Mouse (Mus musculus): ENCODE results near the gene Spsb2. TPM values are rescaled to one million over a fixed set of nuclear protein-coding genes. Genes with fewer than 3 reads are reported as not detected.

The Spsb2 gene
- polyA plus RNA-seq, 1 experiment from 2014 or later: 9.2 TPM

DNA sequence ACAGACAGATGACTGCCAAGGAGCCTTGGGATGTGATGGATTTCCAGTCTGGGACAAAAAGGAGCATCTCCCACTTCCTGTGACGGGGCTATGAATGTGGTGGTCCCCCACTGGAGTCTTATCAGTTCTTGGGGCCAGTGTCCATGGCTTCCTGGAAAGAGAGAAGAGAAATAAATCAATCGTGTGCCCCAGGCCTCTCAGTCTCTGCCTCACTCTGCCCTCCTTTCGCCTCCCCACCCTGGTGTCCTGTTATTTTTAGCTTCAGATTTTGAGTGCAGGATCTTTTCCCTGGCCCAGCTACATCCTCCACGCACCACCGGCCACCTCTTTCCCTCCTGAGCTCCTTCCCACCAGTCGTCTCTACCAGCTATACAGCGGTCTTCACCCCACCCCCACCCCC lies 38.4 kb upstream of the Spsb2 start:
- H3K27ac ChIP-seq (ENCODE audit: low read length): no peak overlapping the region
- peaks cover 8% of the 10 kb centered on the region for H3K4me1 ChIP-seq (ENCODE audit: control insufficient read depth, insufficient read depth, low read length)
- H3K9ac ChIP-seq (ENCODE audit: low read length): peak overlapping the region; percentile 75
- no peaks in the 10 kb centered on the region; the same call in 1 of the 2 replicates for H3K27me3 ChIP-seq (ENCODE audit: control insufficient read depth, insufficient read depth, low read length)
- no peaks in the 10 kb centered on the region for H3K36me3 ChIP-seq (ENCODE audit: control insufficient read depth, insufficient read depth)
- ATAC-seq (replicated peaks; ENCODE audit: extremely low read depth, insufficient read depth, low FRiP score): no peak
- H3K9me3 ChIP-seq (replicated peaks; ENCODE audit: control insufficient read depth, low read length): no peaks in the 10 kb centered on the region
- 29% methylated on average over 7 of the region's 7 CpGs for WGBS
- peak overlapping the region; percentile 66 for H3K4me3 ChIP-seq (ENCODE audit: low read length)
- peak overlapping the region; percentile 99 for H3K4me2 ChIP-seq (ENCODE audit: low read depth, low read length)

DNA sequence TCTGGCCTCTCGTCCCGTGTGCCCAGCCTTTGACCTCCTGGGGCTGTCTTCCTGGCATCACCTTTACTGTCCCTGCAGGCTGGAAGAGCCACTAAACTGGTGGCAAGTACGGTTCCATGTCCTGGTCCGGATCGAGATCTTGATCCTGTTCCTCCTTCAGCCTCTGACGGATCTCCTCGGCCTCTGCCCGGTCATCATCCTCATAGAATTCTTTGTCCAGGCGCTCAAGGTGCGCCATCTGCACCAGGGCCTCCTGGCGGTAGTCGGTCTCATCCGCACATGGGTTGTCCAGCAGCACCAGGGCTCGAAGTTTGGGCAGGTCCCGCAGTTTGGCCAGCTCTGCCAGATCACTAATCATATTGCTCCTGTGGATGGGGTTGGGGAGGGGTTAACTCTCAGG lies 38.0 kb upstream of the Spsb2 start:
- Histone ChIP-seq H3K4me3 (ENCODE audit: low read length) (no peak overlapping the region), H3K27ac (ENCODE audit: low read length) (no peak overlapping the region), H3K36me3 (ENCODE audit: control insufficient read depth, insufficient read depth) (no peaks in the 10 kb centered on the region), H3K9me3 (replicated peaks; ENCODE audit: control insufficient read depth, low read length) (no peaks in the 10 kb centered on the region), H3K9ac (ENCODE audit: low read length) (no peak overlapping the region), H3K4me1 (ENCODE audit: control insufficient read depth, insufficient read depth, low read length) (peaks cover 8% of the 10 kb centered on the region), H3K4me2 (ENCODE audit: low read depth, low read length) (no peak overlapping the region), H3K27me3 (ENCODE audit: control insufficient read depth, insufficient read depth, low read length) (no peaks in the 10 kb centered on the region; the same call in 1 of the 2 replicates)
- 78% methylated on average over 15 of the region's 15 CpGs for WGBS
- ATAC-seq (replicated peaks; ENCODE audit: extremely low read depth, insufficient read depth, low FRiP score): no peak

DNA sequence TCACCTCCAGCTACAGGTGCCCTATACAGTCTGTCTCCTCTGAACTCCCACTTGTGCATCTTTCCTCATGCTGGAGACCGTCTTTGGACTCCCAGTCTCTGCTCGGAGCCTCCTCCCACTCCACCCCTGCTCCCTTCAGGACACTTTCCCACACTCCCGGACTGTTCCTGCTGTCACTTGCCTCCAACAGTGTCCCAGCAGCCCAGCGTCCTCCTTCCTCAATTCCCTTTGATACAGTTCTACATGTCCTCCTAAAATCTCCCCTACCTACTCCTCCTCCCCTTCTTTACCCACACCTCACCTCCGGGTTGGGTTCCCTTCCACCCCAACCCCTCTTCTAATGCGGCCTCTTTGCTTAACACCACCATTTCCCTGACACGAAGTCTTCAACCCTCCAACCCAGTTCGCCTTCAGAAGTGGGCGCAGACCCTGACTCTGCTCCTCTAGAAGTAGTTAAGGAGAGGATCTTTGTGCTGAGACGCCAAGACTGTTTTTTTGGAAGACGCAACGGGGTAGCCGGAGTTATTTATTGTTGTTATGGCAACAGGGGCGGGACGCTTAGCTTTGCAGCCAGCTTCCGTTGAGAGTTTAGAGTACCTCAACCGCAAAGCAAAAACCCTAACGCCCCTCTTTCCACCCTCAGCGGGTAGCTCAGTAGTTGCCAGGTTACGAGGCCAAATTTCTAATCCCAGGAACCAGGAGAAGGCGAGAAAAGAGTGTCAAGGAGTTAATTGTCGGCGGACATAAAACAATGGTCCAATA lies 29.1 kb upstream of the Spsb2 start, which contains the start of gene Lrrc23:
Gene Lrrc23, minus strand, starts transcription at position 506 of the 762 bp plus-strand sequence.
- Histone ChIP-seq H3K36me3 (ENCODE audit: control insufficient read depth, insufficient read depth) (no peaks in the 10 kb centered on the region), H3K9me3 (replicated peaks; ENCODE audit: control insufficient read depth, low read length) (no peaks in the 10 kb centered on the region), H3K4me3 (ENCODE audit: low read length) (peak within 1 kb of the TSS; percentile 39), H3K27ac (ENCODE audit: low read length) (no peak within 1 kb of the TSS), H3K4me2 (ENCODE audit: low read depth, low read length) (peak within 1 kb of the TSS; percentile 61), H3K4me1 (ENCODE audit: control insufficient read depth, insufficient read depth, low read length) (peaks cover 8% of the 10 kb centered on the region; the same call in 1 of the 2 replicates), H3K27me3 (ENCODE audit: control insufficient read depth, insufficient read depth, low read length) (0 out of 2 replicates have a peak, but pooled peaks cover 2% of the 10 kb centered on the region), H3K9ac (ENCODE audit: low read length) (peak within 1 kb of the TSS; percentile 7; the same call in 1 of the 2 replicates)
- ATAC-seq (replicated peaks; ENCODE audit: extremely low read depth, insufficient read depth, low FRiP score): peak; percentile 37
- WGBS: 2% methylated on average over 23 of the region's 23 CpGs

DNA sequence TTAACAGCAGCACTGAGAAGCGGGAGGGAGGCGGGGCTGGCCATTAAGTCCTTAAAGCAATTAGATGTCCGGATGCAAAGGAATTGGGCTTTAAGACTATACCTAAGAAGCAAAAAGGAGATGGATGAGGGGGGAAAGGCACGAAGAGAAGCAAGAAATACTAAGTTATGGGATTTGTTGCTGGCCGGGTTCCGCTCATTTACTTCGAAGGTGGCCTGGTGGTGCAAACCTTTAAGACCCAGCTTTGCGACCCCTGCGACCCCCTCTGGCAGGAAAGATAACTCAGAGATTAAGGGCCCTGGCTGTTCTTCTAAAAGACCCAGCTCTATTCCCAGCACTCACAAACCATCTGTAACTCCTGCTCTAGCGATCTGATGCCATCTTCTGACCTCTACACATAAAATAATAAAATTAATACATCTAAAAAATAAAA lies 28.5 kb upstream of the Spsb2 start:
- Histone ChIP-seq H3K4me3 (ENCODE audit: low read length) (peak overlapping the region; percentile 39), H3K36me3 (ENCODE audit: control insufficient read depth, insufficient read depth) (no peaks in the 10 kb centered on the region), H3K4me1 (ENCODE audit: control insufficient read depth, insufficient read depth, low read length) (peaks cover 8% of the 10 kb centered on the region; the same call in 1 of the 2 replicates), H3K27ac (ENCODE audit: low read length) (no peak overlapping the region), H3K9ac (ENCODE audit: low read length) (peak overlapping the region; percentile 7; the same call in 1 of the 2 replicates), H3K4me2 (ENCODE audit: low read depth, low read length) (peak overlapping the region; percentile 61), H3K9me3 (replicated peaks; ENCODE audit: control insufficient read depth, low read length) (no peaks in the 10 kb centered on the region), H3K27me3 (ENCODE audit: control insufficient read depth, insufficient read depth, low read length) (0 out of 2 replicates have a peak, but pooled peaks cover 2% of the 10 kb centered on the region)
- 8% methylated on average over 10 of the region's 10 CpGs for WGBS
- no peak for ATAC-seq (replicated peaks; ENCODE audit: extremely low read depth, insufficient read depth, low FRiP score)

DNA sequence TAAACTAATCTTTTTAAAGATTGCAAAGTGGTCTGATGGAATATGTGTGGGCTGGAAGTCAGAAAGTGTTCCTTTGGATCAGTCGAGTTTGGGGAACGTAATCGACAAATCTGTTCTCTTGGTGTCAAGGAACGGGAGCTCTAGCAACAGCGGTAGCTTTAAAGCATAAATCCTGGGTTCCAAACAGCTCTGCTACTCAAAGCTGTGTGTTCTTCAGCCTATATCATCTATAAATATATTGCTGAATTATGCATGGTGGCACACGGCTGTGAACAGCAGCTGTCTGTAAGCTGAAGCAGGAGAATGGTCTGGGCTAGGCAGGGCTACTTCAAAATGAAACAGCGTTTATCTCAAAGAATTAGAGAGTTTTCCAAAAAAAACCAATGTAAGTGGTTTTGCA lies 27.5 kb upstream of the Spsb2 start:
- no peak overlapping the region for H3K4me2 ChIP-seq (ENCODE audit: low read depth, low read length)
- WGBS: 84% methylated on average over 7 of the region's 7 CpGs
- H3K36me3 ChIP-seq (ENCODE audit: control insufficient read depth, insufficient read depth): no peaks in the 10 kb centered on the region
- peaks cover 8% of the 10 kb centered on the region; the same call in 1 of the 2 replicates for H3K4me1 ChIP-seq (ENCODE audit: control insufficient read depth, insufficient read depth, low read length)
- ATAC-seq (replicated peaks; ENCODE audit: extremely low read depth, insufficient read depth, low FRiP score): no peak
- H3K27ac ChIP-seq (ENCODE audit: low read length): no peak overlapping the region
- H3K9ac ChIP-seq (ENCODE audit: low read length): no peak overlapping the region
- no peaks in the 10 kb centered on the region for H3K9me3 ChIP-seq (replicated peaks; ENCODE audit: control insufficient read depth, low read length)
- H3K27me3 ChIP-seq (ENCODE audit: control insufficient read depth, insufficient read depth, low read length): 0 out of 2 replicates have a peak, but pooled peaks cover 2% of the 10 kb centered on the region
- no peak overlapping the region for H3K4me3 ChIP-seq (ENCODE audit: low read length)

DNA sequence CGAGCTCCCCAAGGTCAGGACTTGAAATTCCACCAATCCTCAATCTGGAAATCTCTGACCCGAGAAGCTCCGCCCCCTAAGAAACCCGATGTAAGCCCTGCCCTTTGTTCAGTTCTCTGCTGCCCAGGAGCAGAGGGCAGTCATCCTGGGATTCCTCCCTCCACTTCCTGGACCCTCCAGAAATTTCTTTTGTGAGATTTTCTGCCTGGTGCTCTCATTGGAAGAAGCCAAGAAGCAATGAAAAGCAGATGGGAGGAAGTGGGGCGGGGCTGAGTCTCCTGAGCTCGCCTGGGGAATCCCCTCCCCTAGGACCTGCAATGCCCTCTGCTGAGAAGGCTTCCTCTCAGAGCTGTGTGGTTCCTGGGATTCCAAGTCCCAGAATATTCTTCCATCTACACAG lies 26.0 kb upstream of the Spsb2 start:
- H3K27ac ChIP-seq (ENCODE audit: low read length): no peak overlapping the region
- no peak overlapping the region for H3K9ac ChIP-seq (ENCODE audit: low read length)
- peaks cover 8% of the 10 kb centered on the region; the same call in 1 of the 2 replicates for H3K4me1 ChIP-seq (ENCODE audit: control insufficient read depth, insufficient read depth, low read length)
- H3K9me3 ChIP-seq (replicated peaks; ENCODE audit: control insufficient read depth, low read length): no peaks in the 10 kb centered on the region
- H3K36me3 ChIP-seq (ENCODE audit: control insufficient read depth, insufficient read depth): no peaks in the 10 kb centered on the region
- H3K4me3 ChIP-seq (ENCODE audit: low read length): peak overlapping the region; percentile 43
- 0 out of 2 replicates have a peak, but pooled peaks cover 2% of the 10 kb centered on the region for H3K27me3 ChIP-seq (ENCODE audit: control insufficient read depth, insufficient read depth, low read length)
- 0 out of 2 replicates have a peak, but pooled peaks have one; percentile 34 for ATAC-seq (replicated peaks; ENCODE audit: extremely low read depth, insufficient read depth, low FRiP score)
- WGBS: 17% methylated on average over 6 of the region's 6 CpGs
- peak overlapping the region; percentile 56 for H3K4me2 ChIP-seq (ENCODE audit: low read depth, low read length)

DNA sequence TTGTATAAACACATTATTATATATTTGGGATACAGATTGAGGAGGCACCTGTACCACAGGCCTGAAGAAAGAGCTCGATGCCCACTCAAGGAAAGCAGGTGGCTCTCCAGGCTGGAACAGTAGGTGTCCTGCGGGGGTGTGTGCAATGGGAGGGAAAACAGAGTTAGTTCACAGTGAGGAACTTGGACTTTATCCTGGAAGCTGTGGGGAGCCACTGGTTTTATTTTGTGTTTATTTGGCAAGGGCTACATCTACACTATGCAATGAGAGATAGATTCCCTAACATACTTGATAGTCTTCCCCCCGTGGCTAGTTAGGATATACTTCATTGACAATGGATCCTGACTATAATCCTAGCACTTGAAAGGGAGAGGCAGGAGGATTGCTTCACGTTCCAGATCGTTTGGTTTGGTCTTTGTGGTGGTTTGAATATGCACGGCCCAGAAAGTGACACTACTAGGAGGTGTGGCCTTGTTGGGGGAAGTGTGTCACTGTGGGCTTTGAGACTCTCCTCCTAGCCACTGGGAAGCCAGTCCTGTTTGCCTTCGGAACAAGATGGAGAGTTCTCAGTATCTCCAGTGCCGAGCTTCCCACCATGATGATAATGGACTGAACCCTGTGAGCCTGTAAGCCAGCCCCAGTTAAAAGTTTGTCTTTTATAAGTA lies 21.6 kb upstream of the Spsb2 start:
- 47% methylated on average over 8 of the region's 8 CpGs for WGBS

DNA sequence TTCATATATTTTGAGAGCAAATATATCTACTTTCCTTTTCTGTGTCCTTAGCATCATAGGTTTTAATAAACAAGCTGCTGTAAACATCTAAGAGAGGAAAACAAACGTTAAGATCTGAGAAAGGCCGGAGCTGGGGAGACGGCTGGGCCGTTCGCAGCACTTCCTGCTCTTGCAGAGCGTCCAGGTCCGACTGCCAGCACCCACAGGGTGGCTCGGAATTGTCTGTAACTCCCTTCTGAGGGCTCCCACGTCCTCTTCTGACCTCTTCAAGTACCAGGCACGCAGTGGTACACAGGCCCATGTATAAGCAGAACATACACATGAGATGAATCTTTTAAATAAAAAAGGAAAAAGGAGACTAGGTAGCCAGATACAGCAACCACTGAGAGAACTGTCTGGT lies 20.7 kb upstream of the Spsb2 start:
- H3K4me2 ChIP-seq (ENCODE audit: low read depth, low read length): no peak overlapping the region
- H3K36me3 ChIP-seq (ENCODE audit: control insufficient read depth, insufficient read depth): no peaks in the 10 kb centered on the region
- H3K4me1 ChIP-seq (ENCODE audit: control insufficient read depth, insufficient read depth, low read length): no peaks in the 10 kb centered on the region
- H3K9me3 ChIP-seq (replicated peaks; ENCODE audit: control insufficient read depth, low read length): no peaks in the 10 kb centered on the region
- ATAC-seq (replicated peaks; ENCODE audit: extremely low read depth, insufficient read depth, low FRiP score): no peak
- no peak overlapping the region for H3K27ac ChIP-seq (ENCODE audit: low read length)
- H3K4me3 ChIP-seq (ENCODE audit: low read length): no peak overlapping the region
- no peaks in the 10 kb centered on the region for H3K27me3 ChIP-seq (ENCODE audit: control insufficient read depth, insufficient read depth, low read length)
- H3K9ac ChIP-seq (ENCODE audit: low read length): no peak overlapping the region
- WGBS: 74% methylated on average over 10 of the region's 10 CpGs

More for the DNA sequence above, 21.6 kb upstream of the Spsb2 start:
- H3K36me3 ChIP-seq (ENCODE audit: control insufficient read depth, insufficient read depth): no peaks in the 10 kb centered on the region
- no peak overlapping the region for H3K4me2 ChIP-seq (ENCODE audit: low read depth, low read length)
- H3K4me1 ChIP-seq (ENCODE audit: control insufficient read depth, insufficient read depth, low read length): peaks cover 2% of the 10 kb centered on the region; the same call in 1 of the 2 replicates
- H3K27ac ChIP-seq (ENCODE audit: low read length): no peak overlapping the region
- no peak overlapping the region for H3K9ac ChIP-seq (ENCODE audit: low read length)
- no peak for ATAC-seq (replicated peaks; ENCODE audit: extremely low read depth, insufficient read depth, low FRiP score)
- H3K4me3 ChIP-seq (ENCODE audit: low read length): no peak overlapping the region
- H3K27me3 ChIP-seq (ENCODE audit: control insufficient read depth, insufficient read depth, low read length): no peaks in the 10 kb centered on the region
- H3K9me3 ChIP-seq (replicated peaks; ENCODE audit: control insufficient read depth, low read length): no peaks in the 10 kb centered on the region

DNA sequence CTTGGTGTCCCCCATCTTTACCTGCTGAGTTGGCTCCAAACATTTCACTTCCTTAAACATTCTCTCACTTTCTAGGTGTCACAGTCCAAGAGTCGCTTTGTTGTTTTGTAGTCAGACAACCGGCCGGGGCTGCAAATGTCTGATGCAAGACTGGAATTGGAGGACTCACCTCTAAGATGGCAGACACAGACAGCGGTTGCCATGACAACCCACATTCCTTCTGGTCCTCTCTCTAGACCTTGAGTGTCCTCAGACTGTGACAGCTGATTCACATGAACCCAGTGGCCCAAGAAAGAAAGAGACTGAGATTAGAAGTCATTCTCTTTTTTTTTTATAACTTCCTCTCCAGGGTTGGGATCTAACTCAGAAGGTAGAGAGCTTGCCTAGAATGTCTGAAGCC lies 18.9 kb upstream of the Spsb2 start:
- Histone ChIP-seq H3K4me2 (ENCODE audit: low read depth, low read length) (no peak overlapping the region), H3K27me3 (ENCODE audit: control insufficient read depth, insufficient read depth, low read length) (no peaks in the 10 kb centered on the region), H3K4me1 (ENCODE audit: control insufficient read depth, insufficient read depth, low read length) (no peaks in the 10 kb centered on the region), H3K27ac (ENCODE audit: low read length) (no peak overlapping the region), H3K36me3 (ENCODE audit: control insufficient read depth, insufficient read depth) (no peaks in the 10 kb centered on the region), H3K9ac (ENCODE audit: low read length) (no peak overlapping the region), H3K4me3 (ENCODE audit: low read length) (no peak overlapping the region), H3K9me3 (replicated peaks; ENCODE audit: control insufficient read depth, low read length) (no peaks in the 10 kb centered on the region)
- no peak for ATAC-seq (replicated peaks; ENCODE audit: extremely low read depth, insufficient read depth, low FRiP score)
- WGBS: 75% methylated on average over 4 of the region's 4 CpGs

Data from heart, embryonic 16.5 days (tissue).